Mouse (Mus musculus) kidney, adult 2 months (tissue): ENCODE results near the gene Gm10770. TPM values are rescaled to one million over a fixed set of nuclear protein-coding genes. Genes with fewer than 3 reads are reported as not detected.
"Not testable (repeated sequence)": the region's sequence is repeated elsewhere in the genome, so short reads cannot be mapped to it uniquely, and the experiment has no call there.

Source experiments
- DNase-seq: peaks from one replicate; pipeline ENCODE4 v3.0.0; 2021
- H3K27ac ChIP-seq: fragments of 200-500 bp; 2 replicates; pipeline ENCODE4 v1.5.1; 2012; ENCODE audit warnings: low read depth, low read length, control low read depth, inconsistent platforms; ENCODE audit not compliant: insufficient read depth
- H3K27me3 ChIP-seq: fragments of 200-500 bp; replicated peaks from 2 replicates; pipeline ENCODE4 v1.6.1; 2012; ENCODE audit warnings: mild to moderate bottlenecking, moderate library complexity, low read length, inconsistent platforms; ENCODE audit not compliant: control insufficient read depth, insufficient read depth
- H3K36me3 ChIP-seq: fragments of 200-500 bp; 2 replicates; pipeline ENCODE4 v1.6.1; 2012; ENCODE audit warnings: mild to moderate bottlenecking, moderate library complexity, low read length, inconsistent platforms; ENCODE audit not compliant: control insufficient read depth, insufficient read depth
- H3K4me1 ChIP-seq: fragments of 200-500 bp; 2 replicates; pipeline ENCODE4 v1.6.1; 2011; ENCODE audit warnings: low read length; ENCODE audit not compliant: control insufficient read depth, insufficient read depth
- H3K4me3 ChIP-seq: fragments of 200-500 bp; 2 replicates; pipeline ENCODE4 v1.5.1; 2011; ENCODE audit warnings: mild to moderate bottlenecking, low read depth, low read length, control low read depth; ENCODE audit not compliant: insufficient read depth
- CTCF ChIP-seq: fragments of 200-500 bp; conservative IDR thresholded peaks from 2 replicates; pipeline ENCODE4 v1.5.1; 2011; ENCODE audit warnings: low read depth, mild to moderate bottlenecking, control low read depth, low read length, moderate library complexity, mixed read lengths; ENCODE audit not compliant: insufficient read depth, insufficient read length
- POLR2A ChIP-seq: fragments of 200-500 bp; IDR thresholded peaks from one replicate; pipeline ENCODE4 v1.6.1; 2011; ENCODE audit warnings: low read depth, low read length, control low read depth
- WGBS: fragments of 180-500 bp; shearing (Covaris S2); methylation state at CpG from one replicate; pipeline ENCODE4 v1.1.7; 2018; 5-methylcytosine and 5-hydroxymethylcytosine counted together
- polyA plus RNA-seq: library from polyadenylated mRNA; depleted of rRNA; stranded (reverse); fragments of >200 nt; gene quantifications from 2 replicates; pipeline ENCODE4 v1.2.3, GENCODE M21; 2012; rRNA removed

Gene Gm10770
- not detected in 2 replicates for polyA plus RNA-seq

DNA sequence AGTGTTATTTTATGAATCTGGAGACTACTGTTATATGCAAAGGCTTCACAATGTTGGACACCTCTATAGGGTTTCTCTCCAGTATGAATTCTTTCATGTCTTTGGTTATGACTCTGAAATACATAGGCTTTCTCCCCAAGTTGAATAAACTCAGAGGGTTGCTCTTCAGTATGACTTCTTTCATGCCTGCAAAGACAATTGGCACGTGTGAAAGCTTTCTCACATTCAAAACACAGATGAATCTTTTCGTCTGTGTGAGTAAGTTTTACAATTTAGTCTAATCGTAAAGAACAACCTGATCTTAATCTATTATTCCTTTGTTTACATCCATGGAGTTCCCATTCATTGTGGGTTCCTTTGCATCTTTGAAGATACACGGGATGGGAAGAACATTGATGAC, at the start of gene Gm10770:
TSS of gene Gm10770 (minus strand) at position 101 of the 400 bp plus-strand sequence.
- not testable (repeated sequence) for H3K36me3 ChIP-seq, H3K27ac ChIP-seq, H3K4me1 ChIP-seq, H3K4me3 ChIP-seq, H3K27me3 ChIP-seq, DNase-seq
- WGBS = 76% methylated on average over 4 of the region's 4 CpGs

- not testable (repeated sequence) for DNase-seq, H3K27ac ChIP-seq, H3K36me3 ChIP-seq, H3K4me3 ChIP-seq, H3K4me1 ChIP-seq, H3K27me3 ChIP-seq
Observed at GRCm38 (mm10) chr2:150223263-150223662, 43.8 kb upstream of the Gm10770 start.

- H3K27ac ChIP-seq, H3K27me3 ChIP-seq, H3K4me1 ChIP-seq, H3K36me3 ChIP-seq, DNase-seq: not testable (repeated sequence)
- 15% methylated on average over 4 of the region's 4 CpGs for WGBS
- peak overlapping the region; percentile 64 for H3K4me3 ChIP-seq
Observed at GRCm38 (mm10) chr2:150218363-150218725, 38.9 kb upstream of the Gm10770 start.

DNA sequence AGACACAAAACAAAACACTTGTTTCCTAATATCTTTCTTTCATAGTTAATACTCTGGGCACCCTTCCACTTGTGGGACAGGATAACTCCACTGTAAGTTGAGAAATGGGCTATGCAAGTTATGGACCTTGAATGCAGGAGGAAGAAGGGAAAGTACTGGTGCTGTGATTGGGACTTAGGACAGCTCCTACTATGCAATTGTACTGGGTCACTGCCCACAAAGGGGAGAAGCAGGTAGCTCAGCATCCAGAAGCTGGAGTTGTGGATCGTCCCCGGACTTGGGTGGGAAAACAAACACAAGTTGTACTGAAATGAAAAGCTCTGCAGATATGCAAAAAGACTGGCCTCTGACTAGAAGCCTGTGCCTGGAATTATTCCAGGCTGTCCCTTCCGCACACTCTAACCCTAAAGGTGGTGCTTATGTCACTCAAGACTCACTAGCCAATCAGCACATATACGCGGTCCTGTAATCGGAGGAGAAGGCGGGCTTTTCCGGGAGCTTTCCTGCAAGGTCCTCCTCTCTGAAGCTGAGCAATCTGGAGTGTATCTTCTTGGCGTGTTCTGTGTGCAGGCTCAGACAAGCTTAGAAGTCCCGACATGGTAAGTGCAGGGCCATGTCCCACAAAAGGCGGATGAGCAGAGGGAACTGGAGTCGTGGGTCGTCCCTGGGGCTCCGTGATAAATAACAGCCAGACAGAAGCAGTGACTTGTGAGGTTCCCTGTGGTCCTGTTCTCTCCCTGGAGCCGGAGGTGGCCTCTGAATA, 38.3 kb upstream of the Gm10770 start, which contains the start of gene Zfp937:
TSS of gene Zfp937 (plus strand) at position 474 of the 763 bp plus-strand sequence.
- H3K27ac ChIP-seq, H3K36me3 ChIP-seq, H3K27me3 ChIP-seq, H3K4me1 ChIP-seq: not testable (repeated sequence)
- WGBS = 1% methylated on average over 15 of the region's 15 CpGs
- peak; percentile 95 for DNase-seq
- H3K4me3 ChIP-seq = peak within 1 kb of the TSS; percentile 64

- H3K27me3 ChIP-seq, H3K4me3 ChIP-seq: not testable (repeated sequence)
- 83% methylated on average over 7 of the region's 7 CpGs for WGBS
Observed at GRCm38 (mm10) chr2:150181570-150181999, 2.1 kb upstream of the Gm10770 start, which contains the start of gene Gm14139. Gene Gm14139, plus strand, starts transcription at chr2:150181755.

GRCm38 (mm10) chr2:150181046-150181445, 1.6 kb upstream of the Gm10770 start:
- not testable (repeated sequence) for H3K27me3 ChIP-seq, H3K27ac ChIP-seq, H3K4me3 ChIP-seq, DNase-seq, H3K4me1 ChIP-seq, H3K36me3 ChIP-seq

More at GRCm38 (mm10) chr2:150181570-150181999, 2.1 kb upstream of the Gm10770 start, which contains the start of gene Gm14139:
- not testable (repeated sequence) for H3K36me3 ChIP-seq, H3K4me1 ChIP-seq, DNase-seq, H3K27ac ChIP-seq

- H3K36me3 ChIP-seq = no peaks in the 10 kb centered on the region
- no peaks in the 10 kb centered on the region for H3K27me3 ChIP-seq
- no peak for TF ChIP-seq POLR2A
- no peak for TF ChIP-seq CTCF
- H3K4me1 ChIP-seq = no peaks in the 10 kb centered on the region
- no peak overlapping the region for H3K4me3 ChIP-seq
- no peak overlapping the region for H3K27ac ChIP-seq
- DNase-seq = no peak
Observed at GRCm38 (mm10) chr2:150173833-150174232, 5.6 kb downstream of the Gm10770 start.

GRCm38 (mm10) chr2:150166703-150167102, 12.8 kb downstream of the Gm10770 start:
- TF ChIP-seq CTCF = no peak
- TF ChIP-seq POLR2A = no peak
- Histone ChIP-seq H3K4me1 (no peaks in the 10 kb centered on the region), H3K4me3 (no peak overlapping the region), H3K27ac (no peak overlapping the region), H3K36me3 (no peaks in the 10 kb centered on the region), H3K27me3 (no peaks in the 10 kb centered on the region)
- no peak for DNase-seq
